Mouse (Mus musculus): Measurements from ENCODE around the gene Dek. TPM values are rescaled to one million over a fixed set of nuclear protein-coding genes. Genes with fewer than 3 reads are reported as not detected.
A peak's percentile ranks its signal among the peaks of the same experiment; 100 is the strongest.

Dek gene
- polyA plus RNA-seq (2012), result 325 and 343 TPM in 2 replicates

DNA sequence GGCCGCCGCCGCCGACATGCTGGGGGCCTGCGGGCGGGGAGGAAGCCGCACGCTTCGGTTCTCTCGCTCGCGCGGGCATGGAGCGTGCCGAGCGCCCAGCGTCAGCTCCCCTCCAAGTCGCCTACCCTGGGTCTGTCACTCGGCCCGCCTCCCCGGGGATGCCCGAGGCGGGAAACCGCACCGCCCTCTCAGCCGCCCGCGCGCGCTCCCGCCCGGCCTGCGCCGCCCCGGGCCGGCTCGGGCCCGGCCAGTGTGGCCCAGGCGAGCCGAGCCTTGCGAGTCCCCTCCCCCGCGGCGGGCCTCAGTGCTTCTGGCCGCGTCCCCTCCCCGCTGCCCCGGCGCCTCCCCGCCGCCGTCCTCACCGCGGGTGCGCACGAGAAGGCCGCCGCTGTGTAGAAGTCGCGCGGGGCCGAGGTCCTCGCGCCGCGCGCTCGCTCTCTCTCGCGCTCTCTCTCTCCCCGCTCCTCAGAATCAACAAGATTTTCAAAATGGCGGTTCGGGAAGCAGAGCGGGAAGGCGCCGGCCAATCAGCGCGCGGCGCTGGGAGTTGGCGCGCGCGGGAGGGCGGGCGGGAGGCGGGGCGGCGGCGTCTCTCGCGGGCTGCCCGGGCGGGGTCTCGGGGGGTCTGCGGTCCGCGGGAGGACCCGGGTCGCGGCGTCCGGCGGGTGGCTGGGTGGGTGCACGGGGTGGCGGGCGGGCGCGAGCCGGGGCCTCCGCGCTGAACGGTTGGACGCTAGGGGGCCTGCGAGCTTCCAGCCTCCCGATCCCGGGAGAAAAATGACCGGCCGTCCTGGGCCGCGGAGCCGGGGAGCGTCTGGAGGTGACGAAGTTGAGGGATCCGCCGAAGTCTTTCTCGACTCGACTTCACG lies at the start of gene Dek:
Gene Dek (minus strand): TSS at position 491 of the 869 bp plus-strand sequence.
- Histone ChIP-seq H3K36me3 (ENCODE audit: control insufficient read depth) (peaks cover 82% of the 10 kb centered on the region), H3K4me1 (ENCODE audit: control insufficient read depth) (peaks cover 63% of the 10 kb centered on the region), H3K4me3 (replicated peaks) (peak within 1 kb of the TSS; percentile 78), H3K9me3 (ENCODE audit: control insufficient read depth, low read length) (no peaks in the 10 kb centered on the region), H3K27me3 (ENCODE audit: control insufficient read depth) (no peaks in the 10 kb centered on the region)
- TF ChIP-seq GATA1 (IDR thresholded peaks at IDR 0.05; ENCODE audit: low read length) (no peak), TAL1 (IDR thresholded peaks at IDR 0.05; ENCODE audit: low read length) (no peak)

DNA sequence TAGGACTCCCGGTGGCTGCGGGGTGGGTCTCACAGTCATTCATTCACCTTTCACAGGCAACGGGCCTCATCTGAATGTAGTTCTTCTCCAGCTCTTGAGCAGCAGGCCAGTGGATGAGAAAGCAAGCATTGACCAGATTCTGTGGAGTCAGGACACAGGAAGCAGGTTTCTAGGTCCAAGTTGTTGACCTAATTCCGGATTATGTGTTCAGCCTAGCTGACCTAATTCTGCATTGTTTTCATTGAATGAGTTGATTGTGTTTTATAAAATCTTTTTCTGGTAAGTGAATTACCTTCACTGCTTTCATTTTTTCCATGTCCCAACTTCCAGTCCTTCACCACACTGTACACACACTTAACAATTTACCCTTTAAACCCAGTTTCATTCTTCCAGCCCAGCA lies 48.9 kb upstream of the Dek start:
- no peaks in the 10 kb centered on the region for H3K9me3 ChIP-seq (ENCODE audit: control insufficient read depth, low read length)
- H3K27me3 ChIP-seq (ENCODE audit: control insufficient read depth), result no peaks in the 10 kb centered on the region; the same call in 1 of the 2 replicates
- H3K4me3 ChIP-seq (replicated peaks), result no peak overlapping the region
- no peak for TF ChIP-seq GATA1 (IDR thresholded peaks at IDR 0.05; ENCODE audit: low read length)
- no peak for TF ChIP-seq TAL1 (IDR thresholded peaks at IDR 0.05; ENCODE audit: low read length)
- H3K36me3 ChIP-seq (ENCODE audit: control insufficient read depth), result peaks cover 7% of the 10 kb centered on the region
- peaks cover 13% of the 10 kb centered on the region for H3K4me1 ChIP-seq (ENCODE audit: control insufficient read depth)

DNA sequence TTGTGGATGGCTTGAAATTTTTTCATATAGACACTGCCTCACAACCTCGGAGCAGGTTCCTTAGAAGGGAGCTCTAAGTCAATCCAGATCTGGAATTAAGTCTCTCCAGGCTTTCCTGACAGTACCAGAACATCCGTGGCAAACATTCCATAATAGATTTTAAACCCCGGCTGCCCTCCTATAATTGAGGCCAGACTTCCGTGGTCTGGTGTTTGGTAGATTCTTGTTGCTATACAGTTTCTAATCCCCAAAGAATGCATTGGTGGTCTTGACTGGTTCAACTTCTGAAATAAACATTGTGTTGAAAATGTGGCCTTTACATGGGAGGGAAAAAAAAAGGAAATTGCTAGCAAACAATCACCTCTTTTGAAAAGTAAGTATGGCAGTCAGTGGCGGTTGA lies 47.2 kb upstream of the Dek start:
- Histone ChIP-seq H3K27me3 (ENCODE audit: control insufficient read depth) (no peaks in the 10 kb centered on the region; the same call in 1 of the 2 replicates), H3K4me3 (replicated peaks) (no peak overlapping the region), H3K9me3 (ENCODE audit: control insufficient read depth, low read length) (no peaks in the 10 kb centered on the region), H3K36me3 (ENCODE audit: control insufficient read depth) (peaks cover 7% of the 10 kb centered on the region), H3K4me1 (ENCODE audit: control insufficient read depth) (peaks cover 21% of the 10 kb centered on the region)
- TF ChIP-seq TAL1 (IDR thresholded peaks at IDR 0.05; ENCODE audit: low read length), result no peak

DNA sequence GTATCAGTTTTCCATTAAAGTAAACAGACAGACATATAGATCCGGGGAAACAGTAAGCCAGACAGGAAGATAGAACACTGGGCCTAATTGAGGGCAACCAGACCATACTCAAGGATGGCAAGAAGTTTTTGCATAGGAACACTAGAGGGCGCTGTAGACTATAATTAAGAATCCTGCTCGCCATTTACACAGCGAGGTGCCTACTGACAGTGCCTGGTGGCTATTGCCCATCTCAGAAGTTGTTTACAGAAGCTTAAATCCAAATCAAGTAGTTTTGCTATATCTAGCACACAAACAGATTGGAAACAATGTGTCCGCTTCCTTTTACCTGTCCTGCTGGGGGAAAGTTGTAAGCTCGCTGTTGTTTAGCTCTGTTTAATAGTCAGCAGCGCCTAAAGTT lies 46.4 kb upstream of the Dek start:
- no peaks in the 10 kb centered on the region; the same call in 1 of the 2 replicates for H3K27me3 ChIP-seq (ENCODE audit: control insufficient read depth)
- peaks cover 7% of the 10 kb centered on the region for H3K36me3 ChIP-seq (ENCODE audit: control insufficient read depth)
- peaks cover 27% of the 10 kb centered on the region for H3K4me1 ChIP-seq (ENCODE audit: control insufficient read depth)
- no peaks in the 10 kb centered on the region for H3K9me3 ChIP-seq (ENCODE audit: control insufficient read depth, low read length)
- TF ChIP-seq TAL1 (IDR thresholded peaks at IDR 0.05; ENCODE audit: low read length) (no peak), GATA1 (IDR thresholded peaks at IDR 0.05; ENCODE audit: low read length) (no peak)
- H3K4me3 ChIP-seq (replicated peaks), result no peak overlapping the region

DNA sequence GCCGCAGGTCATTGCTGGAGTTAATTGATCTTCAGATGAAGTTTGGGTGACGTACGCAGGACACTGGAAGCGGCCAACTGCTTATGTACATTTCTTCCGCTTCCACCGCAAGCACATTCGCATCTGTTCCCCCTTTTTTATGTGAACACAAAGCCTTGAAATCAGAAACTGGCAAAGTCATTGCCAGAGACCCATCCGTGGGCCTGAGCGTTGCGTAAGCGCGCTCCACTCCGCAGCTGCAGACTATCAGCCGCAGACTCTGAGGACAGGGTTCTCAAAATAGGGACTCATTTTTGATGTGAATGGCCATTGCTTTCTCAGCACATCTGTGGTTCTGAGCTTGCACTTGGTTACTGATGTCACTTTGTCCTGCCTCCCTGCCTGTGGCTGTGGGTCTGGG lies 45.1 kb upstream of the Dek start:
- no peak for TF ChIP-seq GATA1 (IDR thresholded peaks at IDR 0.05; ENCODE audit: low read length)
- no peak for TF ChIP-seq TAL1 (IDR thresholded peaks at IDR 0.05; ENCODE audit: low read length)
- H3K27me3 ChIP-seq (ENCODE audit: control insufficient read depth), result no peaks in the 10 kb centered on the region; the same call in 1 of the 2 replicates
- peaks cover 7% of the 10 kb centered on the region for H3K36me3 ChIP-seq (ENCODE audit: control insufficient read depth)
- H3K9me3 ChIP-seq (ENCODE audit: control insufficient read depth, low read length), result no peaks in the 10 kb centered on the region
- peaks cover 27% of the 10 kb centered on the region for H3K4me1 ChIP-seq (ENCODE audit: control insufficient read depth)
- H3K4me3 ChIP-seq (replicated peaks), result no peak overlapping the region

DNA sequence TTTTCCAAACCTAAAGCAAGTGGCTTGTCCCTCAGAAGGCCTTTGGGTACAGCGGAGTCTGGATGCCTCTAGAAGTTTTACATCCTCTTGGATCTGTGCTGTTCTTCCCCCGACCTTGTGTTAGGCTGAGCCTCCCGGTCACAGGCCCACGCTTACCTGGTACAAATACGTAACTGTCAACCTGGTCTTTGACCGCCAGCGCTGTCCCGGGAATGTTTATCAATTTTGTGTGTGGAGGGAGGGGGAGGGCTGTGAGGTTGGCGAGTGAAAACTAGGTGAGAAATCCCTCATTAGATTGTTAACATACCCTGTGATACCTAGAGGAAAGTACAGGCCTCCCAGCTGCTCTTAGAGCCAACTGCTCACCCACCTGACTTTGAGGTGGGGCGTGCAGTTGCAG lies 44.0 kb upstream of the Dek start:
- Histone ChIP-seq H3K36me3 (ENCODE audit: control insufficient read depth) (peaks cover 9% of the 10 kb centered on the region), H3K4me3 (replicated peaks) (no peak overlapping the region), H3K27me3 (ENCODE audit: control insufficient read depth) (no peaks in the 10 kb centered on the region; the same call in 1 of the 2 replicates), H3K9me3 (ENCODE audit: control insufficient read depth, low read length) (no peaks in the 10 kb centered on the region), H3K4me1 (ENCODE audit: control insufficient read depth) (peaks cover 27% of the 10 kb centered on the region)
- TF ChIP-seq TAL1 (IDR thresholded peaks at IDR 0.05; ENCODE audit: low read length) (no peak), GATA1 (IDR thresholded peaks at IDR 0.05; ENCODE audit: low read length) (no peak)

DNA sequence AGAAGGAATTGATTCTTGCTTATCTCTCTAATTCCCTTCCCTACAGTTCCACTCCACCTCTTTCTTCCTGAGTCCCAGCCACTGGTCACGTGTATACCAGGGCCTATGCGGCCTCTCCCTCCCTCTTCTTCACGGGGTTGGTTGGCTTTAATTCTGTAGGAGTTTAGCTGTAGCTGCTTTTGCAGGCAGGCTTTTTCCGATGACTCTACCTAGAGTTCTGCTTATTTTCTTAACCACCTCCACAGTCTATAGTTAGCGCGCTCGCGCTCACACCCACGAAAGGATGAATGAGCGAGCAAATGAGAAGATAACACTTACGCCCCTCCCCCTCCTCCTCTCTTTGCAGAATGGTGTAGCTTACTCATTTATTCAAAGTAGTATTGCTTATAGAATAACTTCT lies 42.6 kb upstream of the Dek start:
- H3K4me1 ChIP-seq (ENCODE audit: control insufficient read depth), result peaks cover 29% of the 10 kb centered on the region
- H3K4me3 ChIP-seq (replicated peaks), result no peak overlapping the region
- H3K36me3 ChIP-seq (ENCODE audit: control insufficient read depth), result peaks cover 4% of the 10 kb centered on the region
- no peaks in the 10 kb centered on the region for H3K9me3 ChIP-seq (ENCODE audit: control insufficient read depth, low read length)
- no peak for TF ChIP-seq TAL1 (IDR thresholded peaks at IDR 0.05; ENCODE audit: low read length)
- TF ChIP-seq GATA1 (IDR thresholded peaks at IDR 0.05; ENCODE audit: low read length), result no peak
- H3K27me3 ChIP-seq (ENCODE audit: control insufficient read depth), result no peaks in the 10 kb centered on the region; the same call in 1 of the 2 replicates

DNA sequence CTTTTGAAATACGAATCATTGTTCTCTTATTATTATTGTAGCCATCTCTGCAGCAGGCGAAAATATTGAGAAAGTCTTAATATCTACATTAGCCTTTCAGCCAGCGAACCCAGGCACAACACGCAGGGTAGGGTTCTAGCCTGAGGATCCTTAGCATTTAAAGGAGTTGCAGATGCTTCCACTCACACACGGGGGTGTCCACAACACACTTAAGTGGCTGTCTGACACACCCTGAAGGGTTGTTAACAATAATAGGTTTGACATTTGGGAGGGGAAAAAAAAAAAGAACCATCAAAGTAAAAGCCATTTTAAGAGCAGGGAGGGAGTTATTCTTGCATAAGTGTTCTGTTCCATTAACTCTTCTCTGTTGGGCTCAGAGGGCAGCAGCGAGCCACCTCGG lies 40.4 kb upstream of the Dek start:
- peaks cover 17% of the 10 kb centered on the region for H3K4me1 ChIP-seq (ENCODE audit: control insufficient read depth)
- peaks cover 4% of the 10 kb centered on the region; the same call in 1 of the 2 replicates for H3K36me3 ChIP-seq (ENCODE audit: control insufficient read depth)
- no peaks in the 10 kb centered on the region; the same call in 1 of the 2 replicates for H3K27me3 ChIP-seq (ENCODE audit: control insufficient read depth)
- no peak for TF ChIP-seq TAL1 (IDR thresholded peaks at IDR 0.05; ENCODE audit: low read length)
- no peak for TF ChIP-seq GATA1 (IDR thresholded peaks at IDR 0.05; ENCODE audit: low read length)
- H3K4me3 ChIP-seq (replicated peaks), result no peak overlapping the region
- H3K9me3 ChIP-seq (ENCODE audit: control insufficient read depth, low read length), result no peaks in the 10 kb centered on the region

DNA sequence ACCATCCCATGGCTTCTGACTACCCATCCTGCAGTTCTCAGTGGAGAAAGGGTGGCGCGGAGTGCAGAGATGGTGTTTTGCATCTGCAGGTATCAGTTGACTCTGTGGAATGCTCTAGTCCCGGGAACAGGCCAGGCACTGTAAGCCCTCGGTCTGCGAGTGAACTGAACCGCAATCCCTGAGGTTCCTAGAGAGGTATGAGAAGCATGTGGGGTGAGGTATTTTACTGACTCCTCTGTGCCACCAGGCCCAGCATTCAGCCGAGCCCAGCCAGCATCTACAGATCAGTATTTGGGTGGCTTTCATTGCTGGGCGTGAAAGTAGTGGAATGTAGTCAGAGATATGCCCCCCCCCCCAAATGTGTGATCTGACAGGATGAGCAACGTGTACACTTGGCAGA lies 39.9 kb upstream of the Dek start:
- no peaks in the 10 kb centered on the region for H3K9me3 ChIP-seq (ENCODE audit: control insufficient read depth, low read length)
- H3K4me1 ChIP-seq (ENCODE audit: control insufficient read depth), result peaks cover 17% of the 10 kb centered on the region
- H3K27me3 ChIP-seq (ENCODE audit: control insufficient read depth), result no peaks in the 10 kb centered on the region; the same call in 1 of the 2 replicates
- TF ChIP-seq GATA1 (IDR thresholded peaks at IDR 0.05; ENCODE audit: low read length) (no peak), TAL1 (IDR thresholded peaks at IDR 0.05; ENCODE audit: low read length) (no peak)
- H3K36me3 ChIP-seq (ENCODE audit: control insufficient read depth), result peaks cover 4% of the 10 kb centered on the region; the same call in 1 of the 2 replicates
- no peak overlapping the region for H3K4me3 ChIP-seq (replicated peaks)
